Mouse (Mus musculus): ENCODE measurements around the gene Tmem164. TPM values are rescaled to one million over a fixed set of nuclear protein-coding genes. Genes with fewer than 3 reads are reported as not detected.

Tmem164 gene
- polyA plus RNA-seq, 1 experiment, result 14.2 TPM

- Histone ChIP-seq H3K79me3 (ENCODE audit: low read depth) (no peaks in the 10 kb centered on the region), H3K27me3 (ENCODE audit: control insufficient read depth, insufficient read depth, insufficient read length) (no peaks in the 10 kb centered on the region), H3K36me3 (ENCODE audit: control insufficient read depth, insufficient read depth) (no peaks in the 10 kb centered on the region), H3K79me2 (ENCODE audit: control insufficient read depth, insufficient read depth) (no peaks in the 10 kb centered on the region), H3ac (ENCODE audit: control insufficient read depth, insufficient read length, low read depth) (no peak overlapping the region), H3K4me3 (ENCODE audit: insufficient read depth, poor library complexity, severe bottlenecking) (no peak overlapping the region)
- no peak for TF ChIP-seq MYOG (IDR thresholded peaks at IDR 0.05; ENCODE audit: control insufficient read depth, extremely low read depth, insufficient read length)
Observed at GRCm38 (mm10) chrX:142729482-142729881, 48.3 kb downstream of the Tmem164 start.

GRCm38 (mm10) chrX:142737099-142737498, 55.9 kb downstream of the Tmem164 start:
- Histone ChIP-seq H3K79me3 (ENCODE audit: low read depth) (no peaks in the 10 kb centered on the region), H3ac (ENCODE audit: control insufficient read depth, insufficient read length, low read depth) (no peak overlapping the region), H3K79me2 (ENCODE audit: control insufficient read depth, insufficient read depth) (no peaks in the 10 kb centered on the region), H3K4me3 (ENCODE audit: insufficient read depth, poor library complexity, severe bottlenecking) (no peak overlapping the region), H3K27me3 (ENCODE audit: control insufficient read depth, insufficient read depth, insufficient read length) (no peaks in the 10 kb centered on the region), H3K36me3 (ENCODE audit: control insufficient read depth, insufficient read depth) (no peaks in the 10 kb centered on the region)
- TF ChIP-seq CEBPB (IDR thresholded peaks at IDR 0.05; ENCODE audit: low read depth), result no peak
- TF ChIP-seq FOSL1 (IDR thresholded peaks at IDR 0.05; ENCODE audit: insufficient read depth, low read length, poor library complexity, severe bottlenecking), result no peak
- no peak for TF ChIP-seq MYOD1 (IDR thresholded peaks at IDR 0.05; ENCODE audit: control insufficient read depth, insufficient read length, low read depth)
- TF ChIP-seq USF1 (IDR thresholded peaks at IDR 0.05; ENCODE audit: low read depth), result no peak
- no peak for TF ChIP-seq MAX (IDR thresholded peaks at IDR 0.05)
- no peak for TF ChIP-seq MYOG (IDR thresholded peaks at IDR 0.05; ENCODE audit: control insufficient read depth, extremely low read depth, insufficient read length)
- no peak for TF ChIP-seq CTCF (IDR thresholded peaks at IDR 0.05; ENCODE audit: control insufficient read depth, insufficient read depth, insufficient read length)

- H3K79me2 ChIP-seq (ENCODE audit: control insufficient read depth, insufficient read depth), result no peaks in the 10 kb centered on the region
- no peaks in the 10 kb centered on the region for H3K36me3 ChIP-seq (ENCODE audit: control insufficient read depth, insufficient read depth)
- no peak overlapping the region for H3K4me3 ChIP-seq (ENCODE audit: insufficient read depth, poor library complexity, severe bottlenecking)
- no peaks in the 10 kb centered on the region for H3K27me3 ChIP-seq (ENCODE audit: control insufficient read depth, insufficient read depth, insufficient read length)
- TF ChIP-seq USF1 (IDR thresholded peaks at IDR 0.05; ENCODE audit: low read depth) (no peak), CEBPB (IDR thresholded peaks at IDR 0.05; ENCODE audit: low read depth) (no peak), CTCF (IDR thresholded peaks at IDR 0.05; ENCODE audit: control insufficient read depth, insufficient read depth, insufficient read length) (no peak), FOSL1 (IDR thresholded peaks at IDR 0.05; ENCODE audit: insufficient read depth, low read length, poor library complexity, severe bottlenecking) (no peak), MAX (IDR thresholded peaks at IDR 0.05) (no peak)
- H3K79me3 ChIP-seq (ENCODE audit: low read depth), result no peaks in the 10 kb centered on the region
- no peak overlapping the region for H3ac ChIP-seq (ENCODE audit: control insufficient read depth, insufficient read length, low read depth)
Observed at GRCm38 (mm10) chrX:142737719-142738118, 56.5 kb downstream of the Tmem164 start.

GRCm38 (mm10) chrX:142747428-142747827, 66.2 kb downstream of the Tmem164 start:
- H3ac ChIP-seq (ENCODE audit: control insufficient read depth, insufficient read length, low read depth), result no peak overlapping the region
- TF ChIP-seq MAX (IDR thresholded peaks at IDR 0.05) (no peak), CTCF (IDR thresholded peaks at IDR 0.05; ENCODE audit: control insufficient read depth, insufficient read depth, insufficient read length) (no peak), MYOG (IDR thresholded peaks at IDR 0.05; ENCODE audit: control insufficient read depth, extremely low read depth, insufficient read length) (no peak), FOSL1 (IDR thresholded peaks at IDR 0.05; ENCODE audit: insufficient read depth, low read length, poor library complexity, severe bottlenecking) (no peak), USF1 (IDR thresholded peaks at IDR 0.05; ENCODE audit: low read depth) (no peak), MYOD1 (IDR thresholded peaks at IDR 0.05; ENCODE audit: control insufficient read depth, insufficient read length, low read depth) (no peak), CEBPB (IDR thresholded peaks at IDR 0.05; ENCODE audit: low read depth) (no peak)
- H3K79me3 ChIP-seq (ENCODE audit: low read depth), result no peaks in the 10 kb centered on the region
- no peak overlapping the region for H3K4me3 ChIP-seq (ENCODE audit: insufficient read depth, poor library complexity, severe bottlenecking)
- no peaks in the 10 kb centered on the region for H3K79me2 ChIP-seq (ENCODE audit: control insufficient read depth, insufficient read depth)
- H3K27me3 ChIP-seq (ENCODE audit: control insufficient read depth, insufficient read depth, insufficient read length), result no peaks in the 10 kb centered on the region
- H3K36me3 ChIP-seq (ENCODE audit: control insufficient read depth, insufficient read depth), result no peaks in the 10 kb centered on the region

- Histone ChIP-seq H3K4me3 (ENCODE audit: insufficient read depth, poor library complexity, severe bottlenecking) (no peak overlapping the region), H3K36me3 (ENCODE audit: control insufficient read depth, insufficient read depth) (no peaks in the 10 kb centered on the region), H3ac (ENCODE audit: control insufficient read depth, insufficient read length, low read depth) (no peak overlapping the region), H3K79me3 (ENCODE audit: low read depth) (no peaks in the 10 kb centered on the region), H3K27me3 (ENCODE audit: control insufficient read depth, insufficient read depth, insufficient read length) (no peaks in the 10 kb centered on the region), H3K79me2 (ENCODE audit: control insufficient read depth, insufficient read depth) (no peaks in the 10 kb centered on the region)
- TF ChIP-seq CTCF (IDR thresholded peaks at IDR 0.05; ENCODE audit: control insufficient read depth, insufficient read depth, insufficient read length) (no peak), MYOG (IDR thresholded peaks at IDR 0.05; ENCODE audit: control insufficient read depth, extremely low read depth, insufficient read length) (no peak), USF1 (IDR thresholded peaks at IDR 0.05; ENCODE audit: low read depth) (no peak), MYOD1 (IDR thresholded peaks at IDR 0.05; ENCODE audit: control insufficient read depth, insufficient read length, low read depth) (no peak), MAX (IDR thresholded peaks at IDR 0.05) (no peak), CEBPB (IDR thresholded peaks at IDR 0.05; ENCODE audit: low read depth) (no peak), FOSL1 (IDR thresholded peaks at IDR 0.05; ENCODE audit: insufficient read depth, low read length, poor library complexity, severe bottlenecking) (no peak)
Observed at GRCm38 (mm10) chrX:142748574-142748973, 67.4 kb downstream of the Tmem164 start.

GRCm38 (mm10) chrX:142750775-142751174, 69.6 kb downstream of the Tmem164 start:
- Histone ChIP-seq H3K79me2 (ENCODE audit: control insufficient read depth, insufficient read depth) (no peaks in the 10 kb centered on the region), H3K27me3 (ENCODE audit: control insufficient read depth, insufficient read depth, insufficient read length) (no peaks in the 10 kb centered on the region), H3K36me3 (ENCODE audit: control insufficient read depth, insufficient read depth) (no peaks in the 10 kb centered on the region), H3ac (ENCODE audit: control insufficient read depth, insufficient read length, low read depth) (no peak overlapping the region), H3K79me3 (ENCODE audit: low read depth) (no peaks in the 10 kb centered on the region), H3K4me3 (ENCODE audit: insufficient read depth, poor library complexity, severe bottlenecking) (no peak overlapping the region)
- TF ChIP-seq FOSL1 (IDR thresholded peaks at IDR 0.05; ENCODE audit: insufficient read depth, low read length, poor library complexity, severe bottlenecking), result no peak
- no peak for TF ChIP-seq MYOD1 (IDR thresholded peaks at IDR 0.05; ENCODE audit: control insufficient read depth, insufficient read length, low read depth)
- TF ChIP-seq MAX (IDR thresholded peaks at IDR 0.05), result no peak
- no peak for TF ChIP-seq CTCF (IDR thresholded peaks at IDR 0.05; ENCODE audit: control insufficient read depth, insufficient read depth, insufficient read length)
- TF ChIP-seq CEBPB (IDR thresholded peaks at IDR 0.05; ENCODE audit: low read depth), result no peak
- TF ChIP-seq MYOG (IDR thresholded peaks at IDR 0.05; ENCODE audit: control insufficient read depth, extremely low read depth, insufficient read length), result no peak
- TF ChIP-seq USF1 (IDR thresholded peaks at IDR 0.05; ENCODE audit: low read depth), result no peak
